Mouse (Mus musculus) erythroblast, adult 5-6 weeks (primary cell): Measurements from ENCODE around the gene Trim2. TPM values are rescaled to one million over a fixed set of nuclear protein-coding genes. Genes with fewer than 3 reads are reported as not detected.

Experiments used
- ATAC-seq: replicated peaks from 2 replicates; pipeline ENCODE4 v1.8.0; 2016; ENCODE audit warnings: moderate number of reproducible peaks, mild to moderate bottlenecking, moderate TSS enrichment, inconsistent platforms; ENCODE audit not compliant: poor library complexity, low FRiP score, severe bottlenecking
- total RNA-seq, 2 experiments: library from RNA; stranded (forward) in 1 of 2; stranded (reverse) in 1 of 2; fragments of 150-400 nt in 1 of 2; fragments of 200-764, 138-1000 nt in 1 of 2; gene quantifications; 2 replicates each; pipeline versions ENCODE4 v1.2.3 to v1.2.4; 2015 to 2017; ENCODE audit warnings: low replicate concordance in 2 of 2

Gene Trim2
- total RNA-seq, 2 experiments from 2014 or later: 1.9 to 4.3 TPM

DNA sequence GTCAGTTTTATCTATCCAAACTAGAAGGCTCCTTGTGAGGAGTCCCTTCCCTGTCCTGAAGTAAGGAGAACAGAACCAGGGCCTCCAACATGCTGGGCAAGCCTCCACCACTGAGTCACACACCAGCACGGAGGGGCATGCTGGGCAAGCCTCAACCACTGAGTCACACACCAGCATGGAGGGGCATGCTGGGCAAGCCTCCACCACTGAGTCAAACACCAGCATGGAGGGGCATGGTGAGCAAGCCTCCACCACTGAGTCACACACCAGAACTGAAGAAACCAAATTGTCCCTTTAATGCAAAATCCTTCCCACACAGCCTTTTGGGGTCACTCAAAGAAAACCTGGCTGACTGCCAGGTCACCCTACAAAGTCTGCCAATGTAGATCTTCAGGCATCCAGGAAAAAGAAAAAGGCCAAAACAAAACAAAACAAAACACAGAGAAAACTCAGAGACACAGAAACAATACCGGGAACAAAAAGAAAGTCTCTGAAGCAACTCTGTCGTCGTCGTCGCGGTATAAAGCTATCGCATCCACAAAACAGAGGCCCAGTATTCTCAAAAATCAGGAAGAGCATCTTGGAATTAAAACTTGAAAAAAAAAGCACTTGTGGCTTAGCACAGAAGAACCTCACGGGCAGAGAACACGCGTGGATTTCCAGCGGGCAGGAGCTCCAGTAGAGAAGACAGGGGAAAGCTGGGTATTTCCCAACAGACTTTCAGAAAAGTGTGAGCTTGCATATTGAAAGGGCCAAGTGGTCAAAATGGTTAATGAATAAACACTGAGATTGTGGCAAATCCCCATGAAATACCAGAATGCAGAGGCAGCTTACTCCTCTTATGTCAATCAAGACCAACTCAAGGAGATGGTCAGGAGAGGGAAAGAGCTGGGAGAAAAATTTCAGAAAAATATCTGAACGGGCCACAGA, 12.7 kb downstream of the Trim2 start:
- ATAC-seq: no peak

DNA sequence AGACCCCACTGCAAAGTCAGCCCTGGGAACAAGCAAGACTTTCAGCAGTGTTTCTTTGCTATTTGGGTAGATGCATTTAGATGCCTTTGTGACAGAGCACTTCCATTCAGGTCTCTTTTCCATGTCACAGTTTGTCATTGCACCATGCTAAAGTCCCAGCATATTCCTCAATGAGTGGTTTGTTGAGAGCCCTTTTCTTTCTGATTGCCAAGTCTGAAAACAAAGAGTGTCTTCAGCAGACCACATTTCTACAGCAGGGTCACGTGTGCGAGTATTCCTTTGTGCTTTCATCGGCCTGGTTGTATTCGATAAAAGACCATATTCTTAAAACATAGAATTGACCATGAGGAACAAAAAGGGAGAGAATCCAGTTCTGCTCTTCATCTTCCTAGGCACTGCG, 14.4 kb downstream of the Trim2 start:
- no peak for ATAC-seq

DNA sequence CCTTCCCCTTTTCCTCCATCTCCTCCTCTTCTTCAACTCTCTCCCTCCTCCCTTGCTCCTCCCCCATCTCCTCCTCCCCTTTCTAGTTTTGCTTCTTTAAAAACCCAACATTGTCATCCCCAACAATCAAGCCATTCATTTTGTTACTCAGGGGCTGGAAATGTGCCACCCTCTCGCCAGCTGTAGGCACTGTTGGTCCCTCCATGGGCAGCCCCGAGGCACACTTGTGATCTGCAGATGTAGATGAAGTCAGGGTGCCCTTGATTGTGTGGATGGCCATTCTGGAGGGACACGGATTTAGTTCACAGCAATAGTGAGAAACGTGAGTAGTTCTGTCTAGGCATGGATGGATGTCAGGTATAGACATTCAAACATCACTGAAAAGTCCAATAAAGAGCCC, 17.7 kb downstream of the Trim2 start:
- ATAC-seq: no peak

DNA sequence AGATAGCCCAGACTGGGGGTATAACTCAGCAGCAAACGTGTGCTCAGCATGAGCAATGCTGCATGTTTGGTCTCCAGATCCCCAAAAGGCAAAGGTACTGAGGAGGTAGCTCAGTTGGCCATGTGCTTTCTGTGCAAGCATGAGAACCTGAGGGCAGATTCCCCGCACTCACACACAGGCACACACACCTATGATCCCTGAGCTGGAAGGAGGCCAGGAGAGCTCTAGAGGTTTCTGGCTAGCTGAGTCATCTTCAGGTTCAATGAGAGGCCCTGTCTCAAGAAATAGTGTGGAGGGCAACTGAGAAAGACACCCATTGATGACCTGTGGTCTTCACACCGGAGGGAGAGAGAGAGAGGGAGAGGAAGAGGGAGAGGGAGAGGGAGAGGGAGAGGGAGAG, 19.4 kb downstream of the Trim2 start:
- no peak for ATAC-seq

GRCm38 (mm10) chr3:84286311-84286710, 20.4 kb downstream of the Trim2 start:
- no peak for ATAC-seq

- ATAC-seq: no peak
Observed at GRCm38 (mm10) chr3:84284796-84285195, 21.9 kb downstream of the Trim2 start.

DNA sequence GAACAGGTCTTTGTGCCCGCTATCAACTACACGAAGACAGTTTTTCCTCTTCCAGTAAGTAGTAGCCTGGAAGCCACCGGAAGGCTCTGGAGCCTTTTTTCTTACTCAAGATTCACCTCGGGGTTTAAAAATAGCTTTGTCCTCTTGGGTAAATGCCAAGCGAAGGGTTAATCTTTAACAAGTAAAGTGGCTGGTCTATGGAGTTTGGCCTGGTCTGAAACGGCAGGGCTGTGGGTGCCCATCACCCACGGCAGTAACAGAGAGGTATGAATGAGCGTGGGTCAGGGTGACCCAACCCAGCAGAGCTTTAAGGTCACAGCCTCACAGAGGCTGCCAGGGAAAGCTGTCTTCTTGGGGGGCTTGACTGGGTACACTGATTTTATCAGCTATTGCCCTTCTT, 23.2 kb downstream of the Trim2 start:
- no peak for ATAC-seq

GRCm38 (mm10) chr3:84281936-84282371, 24.7 kb downstream of the Trim2 start:
- ATAC-seq: no peak

GRCm38 (mm10) chr3:84278809-84279208, 27.9 kb downstream of the Trim2 start:
- ATAC-seq: no peak

DNA sequence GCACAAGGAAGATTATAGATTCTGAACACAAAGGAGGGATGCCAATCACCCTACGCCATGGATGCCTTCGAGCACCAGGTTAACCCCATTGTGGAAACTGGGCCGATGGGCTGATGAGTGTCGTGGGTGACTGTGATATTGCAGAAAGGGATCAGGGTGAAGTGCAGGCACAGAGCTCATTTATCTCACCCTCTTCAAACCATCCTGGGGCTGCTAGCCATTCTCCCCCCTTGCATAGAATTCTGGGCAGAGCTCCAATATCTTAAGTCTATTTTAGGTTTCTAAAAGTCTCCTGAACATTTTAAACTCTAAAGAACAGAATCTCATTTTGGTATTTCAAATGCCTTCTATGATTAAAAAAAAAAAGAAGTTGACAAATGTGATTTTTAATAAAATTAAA, 31.6 kb downstream of the Trim2 start:
- no peak for ATAC-seq

DNA sequence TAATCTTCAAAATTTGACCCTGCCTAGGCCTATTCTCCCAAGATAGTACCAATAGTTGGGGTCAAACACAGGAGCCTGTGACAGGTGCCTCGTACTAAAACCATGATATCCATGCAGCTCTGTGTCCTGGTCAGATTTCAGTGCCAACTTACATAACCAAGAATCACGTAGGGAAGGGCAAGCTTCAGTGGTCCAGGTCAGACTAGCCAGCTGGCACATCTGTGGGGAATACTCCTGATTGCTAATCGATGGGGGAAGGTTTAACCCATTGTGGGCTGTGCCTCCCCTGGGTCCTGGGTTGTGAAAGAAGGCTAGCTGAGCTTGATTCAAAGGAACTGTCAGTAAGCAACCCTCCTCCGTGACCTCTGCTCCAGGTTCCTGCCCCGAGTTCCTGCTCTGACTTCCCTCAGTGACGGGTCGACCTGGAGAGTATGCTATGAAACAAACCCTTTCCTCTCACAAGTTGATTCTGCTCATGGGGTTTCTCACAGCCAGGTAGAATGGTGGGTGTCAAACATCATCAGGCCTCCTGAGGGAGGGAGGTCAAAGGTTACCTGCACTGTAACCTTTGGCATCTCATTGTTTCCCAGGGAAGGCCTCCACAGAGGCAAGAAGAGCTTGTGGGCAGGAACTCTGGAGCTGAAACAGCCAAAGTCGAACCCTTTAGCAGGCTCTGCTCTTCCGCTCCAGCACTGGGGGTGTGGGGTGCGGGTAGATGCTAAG, 34.2 kb downstream of the Trim2 start:
- ATAC-seq: no peak

GRCm38 (mm10) chr3:84271794-84272193, 34.9 kb downstream of the Trim2 start:
- peak; percentile 64 for ATAC-seq

DNA sequence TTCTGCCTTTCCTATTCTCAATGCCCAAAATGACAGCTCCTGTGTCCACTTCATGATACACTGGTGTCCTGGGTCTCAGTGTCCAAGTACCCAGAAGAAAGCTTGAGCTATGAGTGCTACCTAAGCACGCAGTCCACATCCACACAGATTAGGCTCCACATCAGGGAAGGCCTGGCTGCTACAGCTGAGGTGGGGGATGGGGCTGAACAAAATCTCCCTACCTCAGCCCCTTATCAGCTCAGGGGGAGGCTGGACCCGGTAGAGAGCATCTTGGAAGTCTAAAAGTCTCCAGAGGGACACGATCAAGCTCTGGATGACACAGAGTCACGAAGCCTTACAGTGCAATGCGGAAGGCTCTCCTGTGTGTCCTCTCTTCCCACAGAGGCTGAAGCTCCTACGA, 35.6 kb downstream of the Trim2 start:
- ATAC-seq: peak; percentile 31

- peak; percentile 49 for ATAC-seq
Observed at GRCm38 (mm10) chr3:84270624-84270995, 36.1 kb downstream of the Trim2 start.

- ATAC-seq: peak; percentile 40; the same call in 1 of the 2 replicates
Observed at GRCm38 (mm10) chr3:84269987-84270623, 36.6 kb downstream of the Trim2 start.

DNA sequence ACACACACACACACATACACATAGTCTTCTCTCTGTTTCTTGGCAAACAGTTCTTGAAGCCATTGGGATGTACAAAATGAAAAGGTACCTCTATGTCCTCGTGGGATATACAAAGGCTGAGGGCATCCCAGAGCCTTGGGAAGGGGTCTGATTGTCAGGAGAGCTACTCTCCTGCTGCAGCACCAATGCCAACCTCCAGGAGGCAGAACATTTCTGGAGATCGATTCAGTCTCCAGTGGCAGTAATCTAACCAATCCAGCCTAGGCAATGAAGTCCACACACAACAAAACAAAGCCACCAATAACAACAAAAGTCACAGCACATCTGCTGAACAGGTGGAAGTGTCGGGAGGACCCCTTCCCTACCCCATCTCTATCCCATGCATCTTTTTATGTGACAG, 38.2 kb downstream of the Trim2 start:
- ATAC-seq: no peak

GRCm38 (mm10) chr3:84266391-84266931, 40.2 kb downstream of the Trim2 start:
- no peak for ATAC-seq

GRCm38 (mm10) chr3:84265084-84265483, 41.6 kb downstream of the Trim2 start:
- no peak for ATAC-seq

DNA sequence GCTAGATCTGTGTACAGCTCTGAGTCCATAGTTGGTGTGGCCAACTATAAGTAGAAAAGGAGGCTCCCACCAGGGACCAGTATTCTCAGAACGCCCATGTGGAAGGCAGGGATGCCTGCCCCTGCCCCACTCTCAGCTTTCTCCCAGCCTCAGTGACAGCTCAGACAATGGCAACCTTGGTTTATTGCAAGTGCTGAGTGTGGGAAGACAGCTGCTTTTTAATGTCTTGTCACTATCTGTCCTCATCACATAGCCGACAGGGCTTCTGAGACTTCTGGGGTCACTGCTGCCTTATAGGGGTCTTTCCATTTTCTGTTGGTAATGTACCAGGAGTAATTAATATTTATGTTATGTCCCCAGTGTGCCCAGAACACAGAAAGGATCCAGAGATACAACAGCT, 42.3 kb downstream of the Trim2 start:
- no peak for ATAC-seq

DNA sequence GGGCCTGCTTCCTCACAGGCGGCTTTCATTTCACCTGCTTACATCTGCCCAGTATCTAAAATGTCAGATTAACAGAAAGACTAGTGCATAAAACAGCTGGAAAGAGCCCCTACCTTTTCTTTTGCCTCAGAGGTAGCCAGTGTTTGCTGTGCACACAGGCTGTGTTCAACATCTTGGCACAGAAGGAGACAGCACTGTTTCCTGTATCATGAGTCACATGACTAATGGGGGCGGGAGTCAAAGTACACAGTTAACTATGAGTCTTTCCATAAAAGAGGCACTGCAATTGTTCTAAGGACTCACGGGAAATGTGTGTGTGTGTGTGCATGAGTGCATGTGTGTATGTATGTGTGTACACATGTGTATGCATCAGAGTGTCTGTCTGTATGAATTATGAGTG, 43.9 kb downstream of the Trim2 start:
- no peak for ATAC-seq
